Mouse (Mus musculus): ENCODE measurements around the gene Nosip. TPM values are rescaled to one million over a fixed set of nuclear protein-coding genes. Genes with fewer than 3 reads are reported as not detected.

The Nosip gene
- polyA plus RNA-seq, 1 experiment from 2014 or later: 60.9 TPM

DNA sequence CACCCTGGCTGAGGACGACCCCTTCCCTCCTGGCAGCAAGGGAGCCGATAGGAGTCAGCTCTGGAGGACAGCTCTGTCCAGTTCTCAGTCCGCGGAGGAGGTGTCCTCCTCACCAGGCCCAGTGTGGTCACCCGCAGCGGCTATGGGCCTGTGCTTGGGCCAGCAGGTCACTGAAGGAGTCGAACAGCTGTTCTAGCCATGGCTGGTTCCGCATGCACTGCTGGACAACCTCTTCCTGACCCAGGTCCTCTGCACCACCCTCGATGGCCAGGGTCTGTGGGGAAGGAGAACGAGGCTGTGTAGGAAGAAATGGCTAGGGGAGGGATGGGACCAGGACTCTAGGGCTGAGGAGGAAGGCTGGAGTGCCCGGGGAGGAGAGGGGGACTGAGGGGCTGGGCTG is 33.9 kb upstream of the Nosip start:
- no peak for DNase-seq (ENCODE audit: low spot score)
- H3K27me3 ChIP-seq (replicated peaks; ENCODE audit: control insufficient read depth, insufficient read depth, low read length): no peaks in the 10 kb centered on the region
- H3K27ac ChIP-seq (ENCODE audit: low read depth, low read length): no peak overlapping the region
- H3K4me3 ChIP-seq (ENCODE audit: low read depth, low read length): no peak overlapping the region
- H3K4me2 ChIP-seq: no peak overlapping the region
- ATAC-seq (replicated peaks; ENCODE audit: low FRiP score): no peak
- no peaks in the 10 kb centered on the region for H3K9me3 ChIP-seq (ENCODE audit: control insufficient read depth, low read length)
- H3K36me3 ChIP-seq (ENCODE audit: control insufficient read depth, insufficient read depth, low read length): peaks cover 48% of the 10 kb centered on the region
- H3K9ac ChIP-seq (ENCODE audit: low read depth, low read length): no peak overlapping the region
- H3K4me1 ChIP-seq (replicated peaks; ENCODE audit: control insufficient read depth, insufficient read depth, low read length): no peaks in the 10 kb centered on the region; the same call in 1 of the 2 replicates
- 90% methylated on average over 11 of the region's 11 CpGs for WGBS

DNA sequence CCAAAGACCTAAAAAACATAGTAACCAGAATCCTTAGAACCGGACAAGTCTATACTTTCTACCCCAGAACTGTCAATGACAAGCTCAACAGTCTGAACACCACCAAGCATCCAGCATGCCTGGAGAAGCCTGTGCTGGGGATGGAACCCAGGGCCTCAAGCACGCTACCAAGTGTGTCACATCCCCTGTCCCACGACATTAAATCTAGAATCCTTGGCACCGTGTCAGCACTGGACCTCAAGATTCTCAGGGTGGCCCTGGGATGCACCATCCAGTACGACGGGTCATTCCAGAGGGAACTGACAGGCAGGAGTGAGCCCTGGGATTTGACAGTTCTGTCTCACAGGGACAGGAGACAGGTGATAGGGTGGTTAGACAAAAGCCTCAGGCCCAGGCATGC is 32.2 kb upstream of the Nosip start:
- ATAC-seq (replicated peaks; ENCODE audit: low FRiP score): no peak
- no peak overlapping the region for H3K4me3 ChIP-seq (ENCODE audit: low read depth, low read length)
- DNase-seq (ENCODE audit: low spot score): no peak
- 92% methylated on average over 6 of the region's 6 CpGs for WGBS
- no peak overlapping the region for H3K27ac ChIP-seq (ENCODE audit: low read depth, low read length)
- no peak overlapping the region for H3K9ac ChIP-seq (ENCODE audit: low read depth, low read length)
- no peak overlapping the region for H3K4me2 ChIP-seq
- H3K36me3 ChIP-seq (ENCODE audit: control insufficient read depth, insufficient read depth, low read length): peaks cover 65% of the 10 kb centered on the region
- H3K4me1 ChIP-seq (replicated peaks; ENCODE audit: control insufficient read depth, insufficient read depth, low read length): no peaks in the 10 kb centered on the region; the same call in 1 of the 2 replicates
- no peaks in the 10 kb centered on the region for H3K9me3 ChIP-seq (ENCODE audit: control insufficient read depth, low read length)
- no peaks in the 10 kb centered on the region for H3K27me3 ChIP-seq (replicated peaks; ENCODE audit: control insufficient read depth, insufficient read depth, low read length)

DNA sequence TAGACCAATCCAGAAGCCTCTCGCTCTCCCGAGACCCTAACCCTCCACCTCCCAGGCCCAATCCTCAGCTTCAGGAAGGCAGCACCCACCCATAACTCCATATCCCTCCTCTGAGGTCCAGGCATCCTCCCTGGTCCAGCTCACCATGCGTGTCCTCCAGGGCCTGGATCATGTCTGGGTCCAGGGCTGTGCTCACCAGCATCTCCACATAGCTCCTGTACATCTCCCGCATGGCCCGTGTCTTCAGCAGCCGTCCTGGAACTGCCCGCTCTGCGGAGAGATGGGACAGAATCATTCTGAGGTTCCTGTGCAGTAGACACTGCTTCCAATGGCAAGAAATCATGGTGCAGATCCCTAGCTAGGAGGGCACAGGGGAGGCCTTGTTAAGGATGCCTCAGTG is 31.4 kb upstream of the Nosip start:
- Histone ChIP-seq H3K27me3 (replicated peaks; ENCODE audit: control insufficient read depth, insufficient read depth, low read length) (no peaks in the 10 kb centered on the region), H3K4me1 (replicated peaks; ENCODE audit: control insufficient read depth, insufficient read depth, low read length) (no peaks in the 10 kb centered on the region), H3K36me3 (ENCODE audit: control insufficient read depth, insufficient read depth, low read length) (peaks cover 67% of the 10 kb centered on the region), H3K27ac (ENCODE audit: low read depth, low read length) (no peak overlapping the region), H3K4me2 (no peak overlapping the region), H3K9me3 (ENCODE audit: control insufficient read depth, low read length) (no peaks in the 10 kb centered on the region), H3K9ac (ENCODE audit: low read depth, low read length) (no peak overlapping the region), H3K4me3 (ENCODE audit: low read depth, low read length) (no peak overlapping the region)
- 90% methylated on average over 8 of the region's 8 CpGs for WGBS
- no peak for DNase-seq (ENCODE audit: low spot score)
- ATAC-seq (replicated peaks; ENCODE audit: low FRiP score): no peak

DNA sequence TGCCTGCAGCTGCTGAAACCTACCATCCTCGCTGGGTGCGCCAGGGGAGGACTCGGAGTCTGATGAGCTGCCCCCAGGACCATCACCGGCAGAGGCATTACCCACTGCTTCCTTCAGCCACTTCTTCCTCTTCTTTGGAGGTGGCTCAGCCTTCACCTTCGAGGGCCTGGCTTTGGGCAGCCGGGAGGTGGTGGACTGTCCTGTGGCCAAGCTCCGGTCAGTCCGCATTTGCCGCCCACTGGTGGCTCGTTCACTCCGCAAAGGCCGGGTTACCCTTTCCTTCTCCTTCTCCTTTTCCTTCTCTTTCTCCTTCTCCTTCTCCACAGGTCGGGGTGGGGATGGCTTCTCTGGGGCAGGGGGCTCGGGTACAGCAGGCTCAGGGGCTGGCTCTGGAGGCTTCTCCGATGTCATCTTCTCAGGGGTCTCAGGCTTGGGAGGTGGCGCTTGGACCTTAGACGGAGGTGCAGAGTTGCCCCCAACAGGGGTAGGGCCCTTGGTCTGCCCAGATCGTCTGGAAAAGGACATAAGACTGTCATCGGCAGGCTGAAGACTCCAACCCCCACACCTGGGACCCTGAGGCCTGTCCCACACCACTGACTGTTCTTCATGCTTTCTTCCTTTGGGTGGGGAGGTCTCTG is 28.4 kb upstream of the Nosip start:
- no peaks in the 10 kb centered on the region for H3K27me3 ChIP-seq (replicated peaks; ENCODE audit: control insufficient read depth, insufficient read depth, low read length)
- peaks cover 76% of the 10 kb centered on the region for H3K36me3 ChIP-seq (ENCODE audit: control insufficient read depth, insufficient read depth, low read length)
- DNase-seq (ENCODE audit: low spot score) (no peak), ATAC-seq (replicated peaks; ENCODE audit: low FRiP score) (no peak)
- H3K4me3 ChIP-seq (ENCODE audit: low read depth, low read length): no peak overlapping the region
- H3K4me1 ChIP-seq (replicated peaks; ENCODE audit: control insufficient read depth, insufficient read depth, low read length): no peaks in the 10 kb centered on the region
- 91% methylated on average over 19 of the region's 19 CpGs for WGBS
- H3K4me2 ChIP-seq: no peak overlapping the region
- H3K9me3 ChIP-seq (ENCODE audit: control insufficient read depth, low read length): no peaks in the 10 kb centered on the region
- H3K9ac ChIP-seq (ENCODE audit: low read depth, low read length): no peak overlapping the region
- no peak overlapping the region for H3K27ac ChIP-seq (ENCODE audit: low read depth, low read length)

DNA sequence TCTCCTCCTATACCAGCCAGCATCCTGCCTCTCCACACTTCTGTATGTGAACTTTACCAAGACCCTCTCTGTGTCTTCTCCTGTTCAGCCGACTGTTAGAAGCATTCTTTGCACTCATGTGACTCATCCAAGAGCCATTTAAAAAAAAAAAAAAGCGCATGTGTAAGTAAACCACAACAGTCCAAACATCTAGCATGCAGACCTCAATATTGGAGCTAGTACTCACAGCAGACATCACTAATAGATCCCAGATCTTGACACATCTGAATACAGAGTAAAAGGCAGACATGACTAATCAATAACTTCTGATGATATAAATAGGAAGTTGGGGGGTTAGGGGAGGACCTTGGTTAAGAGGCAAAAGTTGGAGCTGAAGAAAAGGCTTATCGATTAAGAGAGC is 26.6 kb upstream of the Nosip start:
- Histone ChIP-seq H3K9ac (ENCODE audit: low read depth, low read length) (no peak overlapping the region), H3K4me3 (ENCODE audit: low read depth, low read length) (no peak overlapping the region), H3K4me1 (replicated peaks; ENCODE audit: control insufficient read depth, insufficient read depth, low read length) (no peaks in the 10 kb centered on the region), H3K27ac (ENCODE audit: low read depth, low read length) (no peak overlapping the region), H3K9me3 (ENCODE audit: control insufficient read depth, low read length) (no peaks in the 10 kb centered on the region), H3K36me3 (ENCODE audit: control insufficient read depth, insufficient read depth, low read length) (peaks cover 79% of the 10 kb centered on the region), H3K4me2 (no peak overlapping the region), H3K27me3 (replicated peaks; ENCODE audit: control insufficient read depth, insufficient read depth, low read length) (no peaks in the 10 kb centered on the region)
- WGBS: 85% methylated on average over 3 of the region's 3 CpGs
- DNase-seq (ENCODE audit: low spot score) (no peak), ATAC-seq (replicated peaks; ENCODE audit: low FRiP score) (no peak)

DNA sequence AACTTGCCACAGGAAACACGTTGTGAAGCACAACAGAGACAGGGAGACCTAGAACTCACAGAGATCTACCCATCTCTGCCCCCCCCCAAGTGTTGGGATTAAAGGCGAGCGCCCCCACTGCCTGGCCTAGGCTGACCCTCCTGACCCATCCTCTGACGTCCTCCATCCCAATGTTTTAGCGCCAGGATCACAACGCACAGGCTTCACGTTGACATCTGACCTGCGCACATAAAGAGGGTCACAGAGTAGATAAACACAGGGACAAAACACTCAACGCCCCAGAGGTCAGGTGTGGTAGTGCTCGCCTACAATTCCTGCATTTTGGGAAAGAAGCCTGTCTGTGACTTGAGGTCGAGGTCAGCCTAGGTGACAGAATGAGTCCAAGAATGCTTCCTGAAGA is 25.5 kb upstream of the Nosip start:
- WGBS: 86% methylated on average over 11 of the region's 11 CpGs
- no peak for DNase-seq (ENCODE audit: low spot score)
- no peaks in the 10 kb centered on the region for H3K4me1 ChIP-seq (replicated peaks; ENCODE audit: control insufficient read depth, insufficient read depth, low read length)
- no peaks in the 10 kb centered on the region for H3K9me3 ChIP-seq (ENCODE audit: control insufficient read depth, low read length)
- no peak overlapping the region for H3K4me2 ChIP-seq
- ATAC-seq (replicated peaks; ENCODE audit: low FRiP score): no peak
- no peak overlapping the region for H3K27ac ChIP-seq (ENCODE audit: low read depth, low read length)
- H3K4me3 ChIP-seq (ENCODE audit: low read depth, low read length): no peak overlapping the region
- no peaks in the 10 kb centered on the region for H3K27me3 ChIP-seq (replicated peaks; ENCODE audit: control insufficient read depth, insufficient read depth, low read length)
- H3K36me3 ChIP-seq (ENCODE audit: control insufficient read depth, insufficient read depth, low read length): peaks cover 78% of the 10 kb centered on the region
- H3K9ac ChIP-seq (ENCODE audit: low read depth, low read length): no peak overlapping the region

GRCm38 (mm10) chr7:45037720-45038361 is 24.4 kb upstream of the Nosip start:
- DNase-seq (ENCODE audit: low spot score) (peak; percentile 66), ATAC-seq (replicated peaks; ENCODE audit: low FRiP score) (0 out of 2 replicates have a peak, but pooled peaks have one; percentile 66)
- Histone ChIP-seq H3K4me2 (no peak overlapping the region), H3K27ac (ENCODE audit: low read depth, low read length) (no peak overlapping the region), H3K27me3 (replicated peaks; ENCODE audit: control insufficient read depth, insufficient read depth, low read length) (no peaks in the 10 kb centered on the region), H3K4me3 (ENCODE audit: low read depth, low read length) (no peak overlapping the region; the same call in 1 of the 2 replicates), H3K4me1 (replicated peaks; ENCODE audit: control insufficient read depth, insufficient read depth, low read length) (no peaks in the 10 kb centered on the region), H3K9ac (ENCODE audit: low read depth, low read length) (no peak overlapping the region), H3K36me3 (ENCODE audit: control insufficient read depth, insufficient read depth, low read length) (peaks cover 75% of the 10 kb centered on the region), H3K9me3 (ENCODE audit: control insufficient read depth, low read length) (no peaks in the 10 kb centered on the region)
- 63% methylated on average over 7 of the region's 7 CpGs for WGBS

DNA sequence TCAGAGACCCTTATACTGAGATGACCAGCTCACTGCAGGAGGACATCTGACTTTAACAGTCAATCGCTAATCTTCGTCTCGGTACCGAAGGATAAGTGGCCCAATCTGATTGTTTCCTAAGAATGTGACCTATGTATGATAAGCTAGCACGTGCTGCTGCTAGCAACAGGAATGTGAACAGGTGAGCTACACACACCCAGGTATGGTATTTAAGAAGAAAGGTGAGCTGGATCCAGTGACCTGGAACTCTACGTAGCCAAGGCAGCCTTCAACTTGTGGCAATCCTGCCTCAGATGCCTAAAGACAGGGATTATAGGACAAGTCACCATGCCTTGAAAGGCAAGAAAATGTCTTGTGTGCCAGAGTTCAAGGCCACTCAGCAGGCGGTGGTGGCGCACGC is 23.8 kb upstream of the Nosip start:
- no peaks in the 10 kb centered on the region for H3K4me1 ChIP-seq (replicated peaks; ENCODE audit: control insufficient read depth, insufficient read depth, low read length)
- ATAC-seq (replicated peaks; ENCODE audit: low FRiP score): no peak
- WGBS: 90% methylated on average over 9 of the region's 9 CpGs

DNA sequence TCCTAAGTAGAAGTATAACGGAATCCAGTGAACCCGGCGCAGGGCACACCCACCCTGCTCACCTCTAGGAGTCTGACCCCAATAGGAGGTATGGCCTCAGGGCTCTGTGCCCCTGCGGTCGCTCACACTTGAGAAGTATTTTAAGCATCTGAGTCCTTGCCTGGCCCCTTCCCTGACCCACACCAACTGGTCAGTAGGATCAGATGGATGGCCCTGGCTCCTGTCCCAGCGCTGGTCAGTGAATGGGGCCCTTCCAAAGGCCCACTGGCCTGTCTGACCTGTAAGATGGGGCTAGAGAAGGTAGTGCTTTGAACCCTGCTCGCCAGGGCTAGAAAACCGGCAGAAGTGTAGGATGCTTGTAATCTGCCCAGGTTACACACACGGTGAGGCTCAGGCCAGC is 21.4 kb upstream of the Nosip start:
- Histone ChIP-seq H3K9me3 (ENCODE audit: control insufficient read depth, low read length) (no peaks in the 10 kb centered on the region), H3K9ac (ENCODE audit: low read depth, low read length) (no peak overlapping the region), H3K27ac (ENCODE audit: low read depth, low read length) (no peak overlapping the region), H3K4me2 (no peak overlapping the region), H3K27me3 (replicated peaks; ENCODE audit: control insufficient read depth, insufficient read depth, low read length) (no peaks in the 10 kb centered on the region), H3K4me3 (ENCODE audit: low read depth, low read length) (no peak overlapping the region), H3K36me3 (ENCODE audit: control insufficient read depth, insufficient read depth, low read length) (peaks cover 77% of the 10 kb centered on the region), H3K4me1 (replicated peaks; ENCODE audit: control insufficient read depth, insufficient read depth, low read length) (no peaks in the 10 kb centered on the region)
- ATAC-seq (replicated peaks; ENCODE audit: low FRiP score): no peak
- 91% methylated on average over 9 of the region's 9 CpGs for WGBS
- no peak for DNase-seq (ENCODE audit: low spot score)

More for the DNA sequence above, 23.8 kb upstream of the Nosip start:
- Histone ChIP-seq H3K27me3 (replicated peaks; ENCODE audit: control insufficient read depth, insufficient read depth, low read length) (no peaks in the 10 kb centered on the region), H3K4me3 (ENCODE audit: low read depth, low read length) (no peak overlapping the region), H3K9ac (ENCODE audit: low read depth, low read length) (no peak overlapping the region), H3K36me3 (ENCODE audit: control insufficient read depth, insufficient read depth, low read length) (peaks cover 75% of the 10 kb centered on the region), H3K27ac (ENCODE audit: low read depth, low read length) (no peak overlapping the region), H3K4me2 (no peak overlapping the region), H3K9me3 (ENCODE audit: control insufficient read depth, low read length) (no peaks in the 10 kb centered on the region)
- no peak for DNase-seq (ENCODE audit: low spot score)

All from liver, embryonic 11.5 days (tissue).